Mouse (Mus musculus) limb, embryonic 10.5 days (tissue): ENCODE measurements at regions not wholly inside any gene's neighbourhood (a gene's known extent, or its start where the extent isn't known, plus 50 kb on each side); places are given as distances from the start of the nearest gene placed in this dataset.
"Not testable (repeated sequence)": the region's sequence is repeated elsewhere in the genome, so short reads cannot be mapped to it uniquely, and the experiment has no call there.

Experiments used
- DNase-seq: peaks from one replicate; pipeline ENCODE4 v3.0.0-alpha.2; 2017; ENCODE audit warnings: low spot score
- H3K27ac ChIP-seq: fragments of 300-500 bp; sonication (generic); 2 replicates; pipeline ENCODE4 v1.5.1; 2016; ENCODE audit warnings: mild to moderate bottlenecking
- H3K27me3 ChIP-seq: fragments of 300-500 bp; sonication (generic); 2 replicates; pipeline ENCODE4 v1.6.1; 2016; ENCODE audit warnings: low read depth, mild to moderate bottlenecking; ENCODE audit not compliant: poor library complexity, severe bottlenecking
- H3K36me3 ChIP-seq: fragments of 300-500 bp; sonication (generic); 2 replicates; pipeline ENCODE4 v1.6.1; 2016; ENCODE audit warnings: mild to moderate bottlenecking, moderate library complexity
- H3K4me1 ChIP-seq: fragments of 300-500 bp; sonication (generic); 2 replicates; pipeline ENCODE4 v1.6.1; 2016
- H3K4me3 ChIP-seq: fragments of 300-500 bp; sonication (generic); 2 replicates; pipeline ENCODE4 v1.5.1; 2016; ENCODE audit warnings: mild to moderate bottlenecking, moderate library complexity
- H3K9me3 ChIP-seq: fragments of 300-500 bp; sonication (generic); replicated peaks from 2 replicates; pipeline ENCODE4 v1.6.1; 2016; ENCODE audit warnings: mild to moderate bottlenecking
- WGBS: fragments of 180-500 bp; shearing (Covaris S2); methylation state at CpG from one replicate; pipeline ENCODE4 v1.1.7; 2016; 5-methylcytosine and 5-hydroxymethylcytosine counted together

- H3K4me3 ChIP-seq, result no peak overlapping the region
- no peaks in the 10 kb centered on the region for H3K36me3 ChIP-seq
- H3K27me3 ChIP-seq, result no peaks in the 10 kb centered on the region
- no peak overlapping the region for H3K27ac ChIP-seq
- WGBS, result 85% methylated on average over 7 of the region's 7 CpGs
- no peaks in the 10 kb centered on the region for H3K9me3 ChIP-seq
- H3K4me1 ChIP-seq, result peaks cover 6% of the 10 kb centered on the region
- DNase-seq, result no peak
Observed at GRCm38 (mm10) chr7:83381381-83382181, 203.1 kb upstream of the Tmc3 start.

GRCm38 (mm10) chr7:83382803-83383363 lies 201.8 kb upstream of the Tmc3 start:
- DNase-seq, result no peak
- Histone ChIP-seq H3K27ac (no peak overlapping the region), H3K27me3 (no peaks in the 10 kb centered on the region), H3K36me3 (no peaks in the 10 kb centered on the region), H3K4me1 (peaks cover 6% of the 10 kb centered on the region), H3K9me3 (no peaks in the 10 kb centered on the region), H3K4me3 (no peak overlapping the region)
- WGBS, result 65% methylated on average over 8 of the region's 8 CpGs

- DNase-seq, result no peak
- Histone ChIP-seq H3K27me3 (no peaks in the 10 kb centered on the region), H3K9me3 (no peaks in the 10 kb centered on the region), H3K27ac (no peak overlapping the region), H3K4me3 (no peak overlapping the region), H3K36me3 (no peaks in the 10 kb centered on the region), H3K4me1 (no peaks in the 10 kb centered on the region)
- 78% methylated on average over 5 of the region's 5 CpGs for WGBS
Observed at GRCm38 (mm10) chr7:83391388-83391787, 193.3 kb upstream of the Tmc3 start.

GRCm38 (mm10) chr7:83392181-83392580 lies 192.5 kb upstream of the Tmc3 start:
- Histone ChIP-seq H3K36me3 (no peaks in the 10 kb centered on the region), H3K27me3 (no peaks in the 10 kb centered on the region), H3K4me1 (no peaks in the 10 kb centered on the region), H3K4me3 (no peak overlapping the region), H3K27ac (no peak overlapping the region), H3K9me3 (no peaks in the 10 kb centered on the region)
- no peak for DNase-seq
- WGBS, result 95% methylated on average over 2 of the region's 2 CpGs

DNA sequence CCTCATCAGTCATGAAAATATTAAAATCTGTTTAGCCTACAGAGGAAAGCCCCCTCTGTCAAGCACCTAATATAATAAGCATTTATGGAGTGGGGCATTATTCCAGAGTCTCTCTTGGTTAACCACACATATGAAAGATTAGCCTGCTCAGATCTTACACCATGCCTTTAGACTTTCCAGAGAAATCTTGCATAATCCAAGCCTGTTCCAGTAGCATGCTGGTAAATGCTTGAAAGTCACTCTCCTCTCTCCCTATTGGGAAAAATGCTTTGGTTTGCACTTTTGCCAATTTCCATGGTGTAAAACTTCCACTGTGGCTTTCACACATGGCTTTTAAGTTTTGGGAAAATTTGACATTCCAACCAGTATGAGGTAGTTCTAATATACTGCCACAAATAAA lies 192.1 kb upstream of the Tmc3 start:
- Histone ChIP-seq H3K27me3 (no peaks in the 10 kb centered on the region), H3K27ac (no peak overlapping the region), H3K4me1 (no peaks in the 10 kb centered on the region), H3K4me3 (no peak overlapping the region), H3K36me3 (no peaks in the 10 kb centered on the region), H3K9me3 (no peaks in the 10 kb centered on the region)
- DNase-seq, result no peak

- Histone ChIP-seq H3K4me3 (no peak overlapping the region), H3K27me3 (no peaks in the 10 kb centered on the region), H3K9me3 (no peaks in the 10 kb centered on the region), H3K27ac (no peak overlapping the region), H3K36me3 (no peaks in the 10 kb centered on the region), H3K4me1 (no peaks in the 10 kb centered on the region)
- no peak for DNase-seq
- WGBS, result 86% methylated on average over 2 of the region's 2 CpGs
Observed at GRCm38 (mm10) chr7:83394156-83394555, 190.6 kb upstream of the Tmc3 start.

GRCm38 (mm10) chr7:83399668-83400067 lies 185.1 kb upstream of the Tmc3 start:
- DNase-seq, result no peak
- no peaks in the 10 kb centered on the region for H3K9me3 ChIP-seq
- H3K27ac ChIP-seq, result no peak overlapping the region
- no peaks in the 10 kb centered on the region for H3K36me3 ChIP-seq
- no peaks in the 10 kb centered on the region for H3K27me3 ChIP-seq
- H3K4me3 ChIP-seq, result no peak overlapping the region
- H3K4me1 ChIP-seq, result no peaks in the 10 kb centered on the region

DNA sequence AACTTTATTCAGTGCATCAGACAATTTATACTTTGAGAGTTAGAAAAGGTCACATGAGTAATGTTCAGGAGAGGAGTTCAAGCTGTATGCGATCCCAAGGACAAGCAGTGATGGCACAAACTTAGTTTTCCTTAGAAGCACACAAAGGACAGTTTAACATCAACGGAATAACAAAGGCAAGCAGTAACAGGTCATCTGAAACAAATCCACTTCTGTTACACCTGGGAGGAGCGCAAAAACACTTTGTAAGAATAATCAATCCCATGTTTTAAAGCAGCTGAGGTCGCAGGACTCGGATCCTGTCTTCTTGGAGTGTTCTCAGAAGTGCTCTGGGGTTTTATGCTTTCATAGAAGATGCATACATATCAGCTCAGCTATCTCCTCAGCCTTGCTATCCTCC lies 183.7 kb upstream of the Tmc3 start:
- Histone ChIP-seq H3K4me3 (no peak overlapping the region), H3K36me3 (no peaks in the 10 kb centered on the region), H3K27me3 (no peaks in the 10 kb centered on the region), H3K27ac (no peak overlapping the region), H3K4me1 (no peaks in the 10 kb centered on the region), H3K9me3 (no peaks in the 10 kb centered on the region)
- WGBS, result 83% methylated on average over 5 of the region's 5 CpGs
- DNase-seq, result no peak

DNA sequence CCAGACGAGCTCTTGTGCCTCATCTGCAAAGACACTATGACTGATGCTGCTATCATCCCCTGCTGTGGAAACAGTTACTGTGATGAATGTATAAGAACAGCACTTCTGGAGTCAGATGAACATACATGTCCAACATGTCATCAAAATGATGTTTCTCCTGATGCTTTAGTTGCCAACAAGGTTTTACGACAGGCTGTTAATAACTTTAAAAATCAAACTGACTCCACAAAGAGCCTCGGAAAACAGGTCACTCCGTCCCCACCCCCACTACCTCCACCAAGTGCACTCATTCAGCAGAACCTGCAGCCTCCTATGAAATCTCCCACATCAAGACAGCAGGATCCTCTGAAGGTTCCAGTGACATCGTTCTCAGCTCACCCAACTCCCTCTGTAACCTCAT lies 172.0 kb upstream of the Tmc3 start:
- H3K27ac ChIP-seq, H3K9me3 ChIP-seq, H3K36me3 ChIP-seq, H3K4me3 ChIP-seq, H3K4me1 ChIP-seq, DNase-seq, H3K27me3 ChIP-seq: not testable (repeated sequence)
- WGBS, result 87% methylated on average over 5 of the region's 5 CpGs

GRCm38 (mm10) chr7:83429929-83430556 lies 154.7 kb upstream of the Tmc3 start:
- DNase-seq, result no peak
- Histone ChIP-seq H3K27ac (no peak overlapping the region), H3K9me3 (no peaks in the 10 kb centered on the region), H3K4me3 (no peak overlapping the region), H3K4me1 (peaks cover 27% of the 10 kb centered on the region), H3K36me3 (no peaks in the 10 kb centered on the region), H3K27me3 (no peaks in the 10 kb centered on the region)
- 71% methylated on average over 3 of the region's 3 CpGs for WGBS

- Histone ChIP-seq H3K9me3 (no peaks in the 10 kb centered on the region), H3K27me3 (no peaks in the 10 kb centered on the region), H3K36me3 (no peaks in the 10 kb centered on the region), H3K4me3 (no peak overlapping the region), H3K4me1 (peaks cover 29% of the 10 kb centered on the region), H3K27ac (peak overlapping the region; percentile 59)
- WGBS, result 27% methylated on average over 2 of the region's 2 CpGs
- DNase-seq, result no peak
Observed at GRCm38 (mm10) chr7:83431094-83431493, 153.6 kb upstream of the Tmc3 start.

- DNase-seq, result no peak
- Histone ChIP-seq H3K9me3 (no peaks in the 10 kb centered on the region), H3K36me3 (no peaks in the 10 kb centered on the region), H3K4me3 (no peak overlapping the region), H3K27me3 (no peaks in the 10 kb centered on the region), H3K4me1 (peaks cover 29% of the 10 kb centered on the region), H3K27ac (no peak overlapping the region)
- 94% methylated on average over 1 of the region's 1 CpGs for WGBS
Observed at GRCm38 (mm10) chr7:83432843-83433242, 151.9 kb upstream of the Tmc3 start.

DNA sequence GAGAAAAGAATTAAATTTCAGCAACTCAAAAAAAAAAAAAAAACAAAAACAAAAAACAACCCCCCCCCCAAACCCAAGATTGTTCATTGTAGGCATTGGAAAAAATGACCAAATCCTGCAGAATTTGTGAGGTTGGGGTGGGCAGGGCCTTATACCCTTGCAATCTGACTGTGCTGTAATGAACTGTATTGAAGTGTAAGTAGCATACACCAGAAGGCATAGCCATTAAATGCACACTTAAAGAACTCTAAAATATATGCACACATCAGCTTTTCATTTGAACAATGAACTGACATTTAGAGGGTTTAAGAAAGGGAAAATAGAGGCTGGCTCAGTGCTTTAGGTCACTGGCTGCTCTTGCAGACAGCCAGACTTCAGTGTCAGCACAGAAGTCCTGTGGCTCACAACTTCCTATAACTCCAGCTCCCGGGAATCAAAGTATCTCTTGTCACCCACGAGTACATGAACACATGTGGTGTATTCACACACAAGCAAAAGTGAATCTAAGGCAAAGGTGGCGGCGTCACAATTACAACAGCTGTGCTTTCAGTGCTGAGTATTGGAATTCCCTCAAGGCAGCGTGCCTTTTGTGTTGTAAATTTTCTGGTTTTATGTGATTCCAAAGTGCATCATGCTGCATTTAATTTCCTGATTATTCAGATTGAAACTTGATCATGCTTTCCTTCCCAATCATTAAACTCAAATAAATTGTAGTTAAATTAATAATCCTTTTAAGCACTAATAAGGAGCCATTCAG lies 150.6 kb upstream of the Tmc3 start:
- 72% methylated on average over 5 of the region's 5 CpGs for WGBS
- no peaks in the 10 kb centered on the region for H3K36me3 ChIP-seq
- H3K9me3 ChIP-seq, result no peaks in the 10 kb centered on the region
- H3K4me3 ChIP-seq, result no peak overlapping the region
- H3K4me1 ChIP-seq, result peaks cover 34% of the 10 kb centered on the region
- peak overlapping the region; percentile 32; the same call in 1 of the 2 replicates for H3K27ac ChIP-seq
- no peaks in the 10 kb centered on the region for H3K27me3 ChIP-seq
- DNase-seq, result no peak
